Comparison of ENCODE assay signal across 21 mouse cellular contexts in genomic region chr9:47229296-47229695, GRCm38 (mm10).
"Had no signal": no experiment of that assay in that cellular context is flagged by ENCODE, and none has a peak within 500 bp of the region (broad histone marks: within the 10 kb centered on the region; RNA-seq: fewer than 3 reads in every experiment).

No protein-coding gene starts in this region.

- H3K9ac ChIP-seq: liver, postnatal 0 days; lung, embryonic 15.5 days; midbrain, embryonic 12.5 days; neural tube, embryonic 13.5 days; neural tube, embryonic 15.5 days had no signal

- H3K36me3 ChIP-seq: lung, embryonic 15.5 days; midbrain, embryonic 10.5 days; midbrain, embryonic 12.5 days; neural tube, embryonic 13.5 days; neural tube, embryonic 15.5 days had no signal

- H3K4me2 ChIP-seq: lung, embryonic 15.5 days; midbrain, embryonic 12.5 days; neural tube, embryonic 13.5 days; neural tube, embryonic 15.5 days had no signal

- H3K4me1 ChIP-seq: lung, embryonic 15.5 days; midbrain, embryonic 10.5 days; midbrain, embryonic 12.5 days had no signal

- H3K27me3 ChIP-seq: lung, embryonic 15.5 days; midbrain, embryonic 12.5 days; neural tube, embryonic 13.5 days; neural tube, embryonic 15.5 days had no signal

- H3K4me3 ChIP-seq: lung, embryonic 15.5 days; midbrain, embryonic 10.5 days; midbrain, embryonic 12.5 days; myocyte; neural tube, embryonic 13.5 days; neural tube, embryonic 15.5 days had no signal

- H3K9me3 ChIP-seq: lung, embryonic 15.5 days; midbrain, embryonic 10.5 days; midbrain, embryonic 12.5 days; neural tube, embryonic 13.5 days; neural tube, embryonic 15.5 days had no signal

- H3K27ac ChIP-seq: lung, embryonic 15.5 days; midbrain, embryonic 10.5 days; midbrain, embryonic 12.5 days; neural tube, embryonic 13.5 days; neural tube, embryonic 15.5 days had no signal

- ATAC-seq: liver, postnatal 0 days; lung, postnatal 0 days; midbrain, embryonic 16.5 days had no signal

- DNase-seq: liver, postnatal 0 days; lung, adult 2 months; lung, postnatal 14 days; lung, postnatal 4 days; midbrain, embryonic 14.5 days; retina, postnatal 1 day; right cerebral cortex, adult 18-20 months; right cerebral cortex, postnatal 25 days; right cerebral cortex, postnatal 4 days; spleen, adult 18-20 months; thymus, adult 18-20 months; thymus, postnatal 25 days; thymus, postnatal 4 days had no signal
